Mouse (Mus musculus) CH12.LX (cell line): Measurements from ENCODE around the gene Gm13090. TPM values are rescaled to one million over a fixed set of nuclear protein-coding genes. Genes with fewer than 3 reads are reported as not detected.

Source experiments
- DNase-seq: peaks from one replicate; pipeline ENCODE4 v3.0.0-alpha.2; 2013; ENCODE audit errors: extremely low read depth
- H3K27ac ChIP-seq: 2 replicates; pipeline ENCODE4 v1.5.1; 2012; ENCODE audit warnings: low read depth, mild to moderate bottlenecking, control low read depth, moderate library complexity; ENCODE audit not compliant: insufficient read depth
- H3K27me3 ChIP-seq: replicated peaks from 2 replicates; pipeline ENCODE3; 2012; ENCODE audit warnings: inconsistent platforms
- H3K36me3 ChIP-seq, 2 experiments: replicated peaks in 1 of 2; 2 replicates each; pipeline versions ENCODE3 to v1.6.1; 2012; ENCODE audit warnings: inconsistent platforms in 1 of 2, low read length in 1 of 2, mild to moderate bottlenecking in 1 of 2, mixed read lengths in 1 of 2, moderate library complexity in 1 of 2; ENCODE audit not compliant: control insufficient read depth in 1 of 2, insufficient read depth in 1 of 2
- H3K4me1 ChIP-seq, 2 experiments: 2 replicates each; pipeline ENCODE4 v1.6.1; 2012; ENCODE audit warnings: inconsistent platforms in 1 of 2, moderate library complexity in 1 of 2; ENCODE audit not compliant: insufficient read depth in 2 of 2, control insufficient read depth in 1 of 2
- H3K4me2 ChIP-seq: 2 replicates; pipeline ENCODE4 v1.6.1; 2012; ENCODE audit warnings: low read depth, mild to moderate bottlenecking, control low read depth; ENCODE audit not compliant: poor library complexity, insufficient read depth, severe bottlenecking
- H3K4me3 ChIP-seq, 3 experiments: fragments of 150-350 bp in 1 of 3; sonication (generic) in 1 of 3; replicated peaks in 1 of 3; 2 replicates each; pipeline versions ENCODE3 to v1.5.1; 2011 to 2012; ENCODE audit warnings: low read depth in 2 of 3, low read length in 2 of 3, mild to moderate bottlenecking in 2 of 3, moderate library complexity in 2 of 3, control low read depth in 1 of 3, improper control_type of control experiment in 1 of 3, inconsistent platforms in 1 of 3, mixed read lengths in 1 of 3; ENCODE audit not compliant: poor library complexity in 1 of 3
- H3K79me2 ChIP-seq: replicated peaks from 2 replicates; pipeline ENCODE4 v1.6.1; 2012; ENCODE audit warnings: mild to moderate bottlenecking, moderate library complexity; ENCODE audit not compliant: control insufficient read depth, poor library complexity, insufficient read depth, severe bottlenecking; ENCODE audit errors: extremely low read depth
- H3K9ac ChIP-seq: 2 replicates; pipeline ENCODE4 v1.6.1; 2012; ENCODE audit warnings: low read depth, mild to moderate bottlenecking, control low read depth, moderate library complexity; ENCODE audit not compliant: insufficient read depth
- H3K9me3 ChIP-seq: replicated peaks from 2 replicates; pipeline ENCODE3; 2012; ENCODE audit warnings: low read length, inconsistent platforms, mixed read lengths
- CHD1 ChIP-seq: IDR thresholded peaks from 2 replicates; pipeline ENCODE4 v1.6.1; 2012; ENCODE audit warnings: low read depth, low read length, improper control_type of control experiment, inconsistent platforms
- CHD2 ChIP-seq: IDR thresholded peaks from 2 replicates; pipeline ENCODE4 v1.6.1; 2011; ENCODE audit warnings: low read length, improper control_type of control experiment
- CTCF ChIP-seq, 2 experiments: IDR thresholded peaks in 1 of 2; conservative IDR thresholded peaks in 1 of 2; 2 replicates each; pipeline ENCODE4 v1.5.1; 2011 to 2012; ENCODE audit warnings: low read depth in 2 of 2, low read length in 2 of 2, improper control_type of control experiment in 1 of 2, inconsistent platforms in 1 of 2, mild to moderate bottlenecking in 1 of 2, moderate library complexity in 1 of 2
- E2F4 ChIP-seq: IDR thresholded peaks from 2 replicates; pipeline ENCODE4 v1.6.1; 2011; ENCODE audit warnings: low read depth, low read length, improper control_type of control experiment; ENCODE audit not compliant: insufficient replicate concordance
- ELF1 ChIP-seq: IDR thresholded peaks from 2 replicates; pipeline ENCODE4 v1.6.1; 2014; ENCODE audit warnings: low read depth, mild to moderate bottlenecking, inconsistent platforms, low read length, improper control_type of control experiment
- EP300 ChIP-seq: IDR thresholded peaks from 2 replicates; pipeline ENCODE4 v1.6.1; 2011; ENCODE audit warnings: low read length, improper control_type of control experiment
- ETS1 ChIP-seq: conservative IDR thresholded peaks from 2 replicates; pipeline ENCODE4 v1.6.1; 2012; ENCODE audit warnings: low read depth, mild to moderate bottlenecking, inconsistent platforms, low read length, improper control_type of control experiment, moderate library complexity
- GABPA ChIP-seq: IDR thresholded peaks from 2 replicates; pipeline ENCODE4 v1.6.1; 2012; ENCODE audit warnings: low read depth, low read length, improper control_type of control experiment, inconsistent platforms; ENCODE audit not compliant: insufficient replicate concordance
- IRF4 ChIP-seq: IDR thresholded peaks from 2 replicates; pipeline ENCODE4 v1.6.1; 2014; ENCODE audit warnings: low read depth, mild to moderate bottlenecking, inconsistent platforms, low read length, improper control_type of control experiment
- JUN ChIP-seq: IDR thresholded peaks from 2 replicates; pipeline ENCODE4 v1.6.1; 2011; ENCODE audit warnings: low read depth, mild to moderate bottlenecking, low read length, improper control_type of control experiment, moderate library complexity; ENCODE audit not compliant: insufficient read depth
- JUND ChIP-seq: conservative IDR thresholded peaks from 2 replicates; pipeline ENCODE4 v1.6.1; 2011; ENCODE audit warnings: low read depth, low read length, improper control_type of control experiment
- KAT2A ChIP-seq: IDR thresholded peaks from 2 replicates; pipeline ENCODE4 v1.6.1; 2012; ENCODE audit warnings: low read length, improper control_type of control experiment, inconsistent platforms; ENCODE audit not compliant: insufficient replicate concordance
- MAX ChIP-seq: IDR thresholded peaks from 2 replicates; pipeline ENCODE4 v1.6.1; 2011; ENCODE audit warnings: low read length, improper control_type of control experiment
- MAZ ChIP-seq: IDR thresholded peaks from 2 replicates; pipeline ENCODE4 v1.6.1; 2012; ENCODE audit warnings: low read depth, mild to moderate bottlenecking, inconsistent platforms, low read length, improper control_type of control experiment, moderate library complexity
- MEF2A ChIP-seq: IDR thresholded peaks from 2 replicates; pipeline ENCODE4 v1.6.1; 2014; ENCODE audit warnings: low read depth, mild to moderate bottlenecking, inconsistent platforms, low read length, improper control_type of control experiment, borderline replicate concordance
- MYC ChIP-seq: IDR thresholded peaks from 2 replicates; pipeline ENCODE4 v1.6.1; 2011; ENCODE audit warnings: low read depth, mild to moderate bottlenecking, improper control_type of control experiment, low read length
- NELFE ChIP-seq: IDR thresholded peaks from 2 replicates; pipeline ENCODE4 v1.6.1; 2011; ENCODE audit warnings: low read depth, low read length, improper control_type of control experiment
- PAX5 ChIP-seq: IDR thresholded peaks from 2 replicates; pipeline ENCODE4 v1.6.1; 2012; ENCODE audit warnings: low read length, inconsistent platforms, mixed read lengths
- POLR2AphosphoS2 ChIP-seq: IDR thresholded peaks from 2 replicates; pipeline ENCODE4 v1.6.1; 2011; ENCODE audit warnings: low read depth, low read length, improper control_type of control experiment
- RAD21 ChIP-seq: IDR thresholded peaks from 2 replicates; pipeline ENCODE4 v1.6.1; 2011; ENCODE audit warnings: low read depth, mild to moderate bottlenecking, low read length, improper control_type of control experiment, moderate library complexity
- SIN3A ChIP-seq: IDR thresholded peaks from 2 replicates; pipeline ENCODE4 v1.6.1; 2012; ENCODE audit warnings: low read length, improper control_type of control experiment, inconsistent platforms
- SMC3 ChIP-seq: IDR thresholded peaks from 2 replicates; pipeline ENCODE4 v1.6.1; 2011; ENCODE audit warnings: low read depth, low read length, improper control_type of control experiment
- TBP ChIP-seq: conservative IDR thresholded peaks from 2 replicates; pipeline ENCODE4 v1.6.1; 2011; ENCODE audit warnings: low read depth, low read length, improper control_type of control experiment
- TCF12 ChIP-seq: IDR thresholded peaks from 2 replicates; pipeline ENCODE4 v1.6.1; 2014; ENCODE audit warnings: low read depth, mild to moderate bottlenecking, inconsistent platforms, low read length, improper control_type of control experiment
- USF2 ChIP-seq: conservative IDR thresholded peaks from 2 replicates; pipeline ENCODE4 v1.6.1; 2011; ENCODE audit warnings: low read depth, low read length, improper control_type of control experiment
- ZC3H11A ChIP-seq: IDR thresholded peaks from 2 replicates; pipeline ENCODE4 v1.6.1; 2012; ENCODE audit warnings: low read depth, mild to moderate bottlenecking, inconsistent platforms, low read length, improper control_type of control experiment
- ZKSCAN1 ChIP-seq: IDR thresholded peaks from 2 replicates; pipeline ENCODE4 v1.6.1; 2012; ENCODE audit warnings: low read depth, inconsistent platforms, low read length, improper control_type of control experiment, borderline replicate concordance
- ZMIZ1 ChIP-seq: IDR thresholded peaks from 2 replicates; pipeline ENCODE4 v1.6.1; 2012; ENCODE audit warnings: low read depth, mild to moderate bottlenecking, inconsistent platforms, low read length, improper control_type of control experiment
- ZNF384 ChIP-seq: IDR thresholded peaks from 2 replicates; pipeline ENCODE4 v1.6.1; 2012; ENCODE audit warnings: low read depth, low read length, improper control_type of control experiment, inconsistent platforms
- dilution Hi-C: fragments of 300-500 bp; cut with MboI; formaldehyde crosslinking; loops from 2 replicates; pipeline ENCODE4 v1.14.3; 2020; ENCODE audit warnings: low sequenced_read_pairs; ENCODE audit not compliant: extremely low pct_unique_long_range_greater_than_20kb, extremely low pct_ligation_motif_present
- in situ Hi-C: fragments of 300-500 bp; cut with MboI; formaldehyde crosslinking; loops from 3 replicates; pipeline ENCODE4 v1.14.3; 2019; ENCODE audit warnings: low sequenced_read_pairs, low pct_ligation_motif_present, low pct_unique_long_range_greater_than_20kb, mixed read lengths
- polyA plus RNA-seq: library from polyadenylated mRNA; unstranded; fragments of >175 nt; gene quantifications from 2 replicates; pipeline ENCODE4 v1.2.1, GENCODE M21; 2012; ENCODE audit warnings: low read depth; ENCODE audit not compliant: insufficient read length
- total RNA-seq, 2 experiments: library from RNA; depleted of rRNA; stranded (reverse); fragments of 300-350 nt in 1 of 2; fragments of >200 nt in 1 of 2; gene quantifications; 2 replicates each; pipeline ENCODE4 v1.2.3; 2012 to 2014

The Gm13090 gene
- total and polyA plus RNA-seq, 3 experiments, result not detected

DNA sequence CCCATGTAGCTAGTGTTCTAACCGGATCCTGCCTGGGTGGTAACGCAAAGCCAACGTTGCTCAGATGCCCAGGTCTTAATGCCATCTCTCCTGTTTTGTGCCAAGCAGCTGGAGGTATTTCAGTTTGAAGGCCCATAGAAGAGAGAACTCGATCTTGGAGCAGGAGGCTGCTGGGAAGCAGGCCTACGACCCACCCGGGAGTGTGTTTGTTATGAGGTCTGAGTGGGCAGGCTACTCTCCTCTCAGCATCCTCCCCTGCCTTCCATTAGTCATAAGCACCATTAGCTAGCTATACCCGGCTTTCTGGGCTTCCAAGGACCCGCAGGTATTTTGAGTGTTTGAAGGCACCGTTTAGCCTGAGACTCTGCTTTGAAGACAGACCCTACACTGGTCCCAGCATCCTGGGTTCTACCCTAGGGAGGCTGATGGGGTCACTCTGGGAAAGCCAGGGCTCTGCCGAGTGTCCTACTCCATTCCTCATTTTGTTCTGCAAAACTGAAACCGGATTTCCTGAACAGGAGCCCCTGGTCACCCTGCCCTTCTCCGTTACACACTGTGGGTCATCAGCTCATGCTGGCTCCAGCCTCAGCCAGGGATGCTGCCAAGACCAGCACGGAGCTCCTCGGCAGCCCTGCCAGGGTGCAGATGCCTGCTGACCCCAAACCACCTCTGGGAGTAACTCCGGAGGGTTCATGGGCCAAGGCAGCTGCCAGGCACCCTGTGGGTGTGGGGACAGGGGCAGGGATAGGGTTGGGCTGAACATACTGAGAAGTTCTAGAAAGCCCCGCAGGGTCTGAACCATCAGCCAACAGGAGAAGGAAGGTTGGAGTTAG is 40.6 kb downstream of the Gm13090 start:
- dilution Hi-C loops, result no loop called here

GRCm38 (mm10) chr4:151130756-151131490 is 41.6 kb downstream of the Gm13090 start:
- no peaks in the 10 kb centered on the region for H3K4me1 ChIP-seq
- H3K9ac ChIP-seq, result no peak overlapping the region
- no peaks in the 10 kb centered on the region for H3K36me3 ChIP-seq
- H3K27me3 ChIP-seq, result peaks cover 7% of the 10 kb centered on the region
- dilution Hi-C loops, result no loop called here
- H3K27ac ChIP-seq, result no peak overlapping the region
- peaks cover 61% of the 10 kb centered on the region for H3K9me3 ChIP-seq
- no peak for TF ChIP-seq RAD21
- TF ChIP-seq ZMIZ1, result no peak
- TF ChIP-seq USF2, result no peak
- TF ChIP-seq ZNF384, result no peak
- no peak for TF ChIP-seq JUND
- TF ChIP-seq CHD1, result no peak
- TF ChIP-seq POLR2AphosphoS2, result no peak
- TF ChIP-seq MAX, result no peak
- TF ChIP-seq TCF12, result no peak
- no peak for TF ChIP-seq E2F4
- no peak for TF ChIP-seq NELFE
- no peak for TF ChIP-seq ZC3H11A
- no peak for TF ChIP-seq EP300
- no peak for TF ChIP-seq ETS1
- no peak for TF ChIP-seq MEF2A
- no peak for TF ChIP-seq SIN3A
- no peak for TF ChIP-seq SMC3
- TF ChIP-seq KAT2A, result no peak
- no peak for TF ChIP-seq JUN
- no peak for TF ChIP-seq CTCF (conservative IDR thresholded peaks at IDR 0.05 in 1 of 2, IDR thresholded peaks at IDR 0.05 in 1 of 2; ENCODE audit: low read depth in 2 of 2, low read length in 2 of 2)
- in situ Hi-C loops, result no loop called here
- H3K79me2 ChIP-seq, result no peaks in the 10 kb centered on the region
- DNase-seq, result no peak
- H3K4me3 ChIP-seq, result no peak overlapping the region
- no peak overlapping the region for H3K4me2 ChIP-seq

More for the DNA sequence above, 40.6 kb downstream of the Gm13090 start:
- DNase-seq, result no peak
- Histone ChIP-seq H3K9me3 (peaks cover 58% of the 10 kb centered on the region), H3K4me1 (no peaks in the 10 kb centered on the region)
- no peak for TF ChIP-seq ZC3H11A
- TF ChIP-seq JUN, result no peak
- TF ChIP-seq ELF1, result no peak
- no peak for TF ChIP-seq USF2
- no peak for TF ChIP-seq MYC
- no peak for TF ChIP-seq GABPA
- TF ChIP-seq NELFE, result no peak
- no peak for TF ChIP-seq IRF4
- no peak for TF ChIP-seq MEF2A
- no peak for TF ChIP-seq KAT2A
- no peak for TF ChIP-seq MAZ
- TF ChIP-seq TBP, result no peak
- no peak for TF ChIP-seq PAX5
- no peak for TF ChIP-seq EP300
- TF ChIP-seq MAX, result no peak
- no peak for TF ChIP-seq ETS1
- TF ChIP-seq ZNF384, result no peak
- TF ChIP-seq E2F4, result no peak
- TF ChIP-seq ZKSCAN1, result no peak
- no peak for TF ChIP-seq CHD2
- TF ChIP-seq, all 38 proteins: peak for 0
- Histone ChIP-seq H3K36me3 (no peaks in the 10 kb centered on the region), H3K79me2 (no peaks in the 10 kb centered on the region), H3K4me3 (no peak overlapping the region), H3K27ac (no peak overlapping the region), H3K27me3 (peaks cover 6% of the 10 kb centered on the region), H3K9ac (no peak overlapping the region), H3K4me2 (no peak overlapping the region)
- in situ Hi-C loops, result no loop called here
